Mouse (Mus musculus) neural tube, embryonic 10.5 days (tissue): ENCODE measurements around the gene Efna1.

Source experiments
- DNase-seq: peaks from one replicate; pipeline ENCODE4 v3.0.0-alpha.2; 2017; ENCODE audit warnings: low spot score; ENCODE audit errors: extremely low spot score

The Efna1 gene

GRCm38 (mm10) chr3:89279153-89279890 lies 1.6 kb downstream of the Efna1 start:
- peak; percentile 80 for DNase-seq

- no peak for DNase-seq
Observed at GRCm38 (mm10) chr3:89278643-89279042, 2.3 kb downstream of the Efna1 start.

GRCm38 (mm10) chr3:89278107-89278506 lies 2.8 kb downstream of the Efna1 start:
- no peak for DNase-seq

GRCm38 (mm10) chr3:89277281-89278021 lies 3.5 kb downstream of the Efna1 start:
- no peak for DNase-seq

- DNase-seq = no peak
Observed at GRCm38 (mm10) chr3:89276061-89276460, 4.9 kb downstream of the Efna1 start.

GRCm38 (mm10) chr3:89271760-89272159 lies 9.2 kb downstream of the Efna1 start:
- no peak for DNase-seq

- no peak for DNase-seq
Observed at GRCm38 (mm10) chr3:89270891-89271290, 10.1 kb downstream of the Efna1 start.

GRCm38 (mm10) chr3:89270051-89270755 lies 10.7 kb downstream of the Efna1 start, which contains the start of gene Slc50a1:
TSS of gene Slc50a1 (minus strand) at chr3:89270570.
- peak; percentile 78 for DNase-seq

- no peak for DNase-seq
Observed at GRCm38 (mm10) chr3:89268916-89269315, 12.0 kb downstream of the Efna1 start.

- peak; percentile 74 for DNase-seq
Observed at GRCm38 (mm10) chr3:89266439-89266893, 14.5 kb downstream of the Efna1 start.

GRCm38 (mm10) chr3:89262417-89262816 lies 18.5 kb downstream of the Efna1 start:
- DNase-seq = no peak

- no peak for DNase-seq
Observed at GRCm38 (mm10) chr3:89260211-89260610, 20.7 kb downstream of the Efna1 start.

GRCm38 (mm10) chr3:89259076-89259475 lies 21.9 kb downstream of the Efna1 start, which contains the start of gene Dpm3:
TSS of gene Dpm3 (plus strand) at chr3:89259358.
- no peak for DNase-seq

GRCm38 (mm10) chr3:89256177-89256576 lies 24.8 kb downstream of the Efna1 start:
- DNase-seq = no peak

- DNase-seq = no peak
Observed at GRCm38 (mm10) chr3:89254994-89255393, 25.9 kb downstream of the Efna1 start.

- peak; percentile 50 for DNase-seq
Observed at GRCm38 (mm10) chr3:89251365-89251895, 29.5 kb downstream of the Efna1 start.

GRCm38 (mm10) chr3:89250435-89251040 lies 30.4 kb downstream of the Efna1 start:
- no peak for DNase-seq

- DNase-seq = no peak
Observed at GRCm38 (mm10) chr3:89247466-89247865, 33.5 kb downstream of the Efna1 start.

- peak; percentile 94 for DNase-seq
Observed at GRCm38 (mm10) chr3:89246261-89247100, 34.5 kb downstream of the Efna1 start, which contains the start of gene Trim46. TSS of gene Trim46 (minus strand) at chr3:89246309.

- no peak for DNase-seq
Observed at GRCm38 (mm10) chr3:89245688-89246171, 35.2 kb downstream of the Efna1 start, which contains the start of gene Krtcap2. TSS of gene Krtcap2 (plus strand) at chr3:89245966.
